Mouse (Mus musculus): ENCODE results near the gene Rab37. TPM values are rescaled to one million over a fixed set of nuclear protein-coding genes. Genes with fewer than 3 reads are reported as not detected.

Gene Rab37
- polyA plus RNA-seq (2017; shearing (Covaris generic)): 64.9 TPM

GRCm38 (mm10) chr11:115091362-115091901 lies at the start of gene Rab37:
Gene Rab37 (plus strand): TSS chr11:115091431.

GRCm38 (mm10) chr11:115048259-115048658 lies 43.0 kb upstream of the Rab37 start, which contains the start of gene Cd300ld3:
Gene Cd300ld3 (minus strand): TSS chr11:115048409.

DNA sequence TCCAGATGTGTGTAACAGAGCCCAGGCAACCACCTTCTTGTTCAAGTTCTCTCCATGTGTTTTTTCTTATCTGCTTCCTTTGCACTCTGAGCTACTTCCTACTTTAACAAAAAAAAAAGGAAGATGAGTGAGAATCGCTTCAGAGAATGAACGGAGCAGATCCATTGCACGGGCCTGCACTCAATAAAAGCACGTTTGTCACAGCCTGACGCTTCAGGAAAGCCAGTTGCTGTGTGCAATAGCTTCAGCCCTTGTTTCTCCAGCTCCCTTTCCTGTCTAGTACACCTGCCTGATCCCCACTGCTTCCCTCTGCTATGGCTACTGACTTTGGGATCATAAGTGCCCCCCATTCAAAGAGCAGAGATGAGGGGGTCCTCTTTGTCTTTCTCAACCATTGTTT lies 29.2 kb upstream of the Rab37 start, which contains the start of gene Cd300e:
TSS of gene Cd300e (minus strand) at position 101 of the 400 bp plus-strand sequence.

GRCm38 (mm10) chr11:115133800-115134199 lies 42.6 kb downstream of the Rab37 start, which contains the start of gene Cd300lf:
Gene Cd300lf (minus strand): TSS chr11:115133992.

GRCm38 (mm10) chr11:115162832-115163480 lies 71.7 kb downstream of the Rab37 start, which contains the start of gene Slc9a3r1:
Gene Slc9a3r1 (plus strand): TSS chr11:115163341.

GRCm38 (mm10) chr11:115187224-115187639 lies 96.0 kb downstream of the Rab37 start, which contains the start of gene Tmem104:
Gene Tmem104 (plus strand): TSS chr11:115187487.

DNA sequence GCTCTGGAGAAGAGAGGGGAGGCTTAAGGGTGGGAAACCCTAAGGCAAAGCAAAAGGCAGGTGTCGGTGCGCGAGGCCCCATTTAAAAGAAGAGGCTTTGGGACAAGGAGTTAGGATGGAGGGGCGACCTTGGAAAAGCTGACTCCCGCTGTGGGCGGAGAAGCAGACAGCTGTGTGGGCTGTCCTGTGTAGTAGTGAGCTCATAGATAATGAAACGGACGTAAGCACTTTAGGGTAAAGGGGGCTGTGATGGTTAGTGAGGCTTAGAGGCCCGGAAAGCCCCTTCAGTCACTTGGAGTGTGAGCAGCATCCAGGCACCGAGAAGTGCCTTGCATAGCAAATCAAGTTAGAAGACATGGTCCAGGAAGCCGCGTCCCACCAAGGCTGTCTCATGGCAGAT lies 96.5 kb downstream of the Rab37 start, which contains the start of gene Nat9:
TSS of gene Nat9 (minus strand) at position 167 of the 400 bp plus-strand sequence.

Other genes starting within 250 kb of the Rab37 start
- 0.34 TPM for gene Gprc5c, start 240.3 kb upstream of the Rab37 start, polyA plus RNA-seq (2017; shearing (Covaris generic))
- gene Cd300a, start 201.4 kb upstream of the Rab37 start, polyA plus RNA-seq (2017; shearing (Covaris generic)): not detected
- gene Cd300lb, start 157.0 kb upstream of the Rab37 start, polyA plus RNA-seq (2017; shearing (Covaris generic)): not detected
- not detected for gene Cd300c, start 122.3 kb upstream of the Rab37 start, polyA plus RNA-seq (2017; shearing (Covaris generic))
- not detected for gene Cd300ld, start 101.5 kb upstream of the Rab37 start, polyA plus RNA-seq (2017; shearing (Covaris generic))
- gene Cd300c2, start 89.6 kb upstream of the Rab37 start, polyA plus RNA-seq (2017; shearing (Covaris generic)): not detected
- gene Cd300ld2, start 75.2 kb upstream of the Rab37 start, polyA plus RNA-seq (2017; shearing (Covaris generic)): not detected
- not detected for gene Cd300ld4, start 64.4 kb upstream of the Rab37 start, polyA plus RNA-seq (2017; shearing (Covaris generic))
- gene Cd300ld5, start 53.7 kb upstream of the Rab37 start, polyA plus RNA-seq (2017; shearing (Covaris generic)): not detected
- gene Cd300ld3, start 43.0 kb upstream of the Rab37 start, polyA plus RNA-seq (2017; shearing (Covaris generic)): not detected
- not detected for gene Cd300e, start 29.3 kb upstream of the Rab37 start, polyA plus RNA-seq (2017; shearing (Covaris generic))
- gene Cd300lf, start 42.6 kb downstream of the Rab37 start, polyA plus RNA-seq (2017; shearing (Covaris generic)): not detected
- 214 TPM for gene Slc9a3r1, start 71.9 kb downstream of the Rab37 start, polyA plus RNA-seq (2017; shearing (Covaris generic))
- 16.7 TPM for gene Tmem104, start 96.1 kb downstream of the Rab37 start, polyA plus RNA-seq (2017; shearing (Covaris generic))
- 9.5 TPM for gene Nat9, start 96.4 kb downstream of the Rab37 start, polyA plus RNA-seq (2017; shearing (Covaris generic))
- gene Grin2c, start 175.8 kb downstream of the Rab37 start, polyA plus RNA-seq (2017; shearing (Covaris generic)): not detected
- 17.1 TPM for gene Fdxr, start 185.6 kb downstream of the Rab37 start, polyA plus RNA-seq (2017; shearing (Covaris generic))
- 0.17 TPM for gene Fads6, start 206.2 kb downstream of the Rab37 start, polyA plus RNA-seq (2017; shearing (Covaris generic))
- not detected for gene Otop2, start 215.7 kb downstream of the Rab37 start, polyA plus RNA-seq (2017; shearing (Covaris generic))
- not detected for gene Ush1g, start 230.6 kb downstream of the Rab37 start, polyA plus RNA-seq (2017; shearing (Covaris generic))
- 0.32 TPM for gene Otop3, start 243.3 kb downstream of the Rab37 start, polyA plus RNA-seq (2017; shearing (Covaris generic))